Mouse (Mus musculus): Measurements from ENCODE around the gene Gm9376.

Gene Gm9376

GRCm38 (mm10) chr14:118266660-118267059 lies at the start of gene Gm9376:
Gene Gm9376, plus strand, starts transcription at chr14:118266960.
- DNase-seq (ENCODE audit: low spot score in 2 of 2): no peak

GRCm38 (mm10) chr14:118220885-118221284 lies 45.9 kb upstream of the Gm9376 start:
- no peak for DNase-seq (ENCODE audit: low spot score in 2 of 2)

- no peak for DNase-seq (ENCODE audit: low spot score in 2 of 2)
Observed at GRCm38 (mm10) chr14:118225061-118225743, 41.6 kb upstream of the Gm9376 start.

GRCm38 (mm10) chr14:118225911-118226310 lies 40.8 kb upstream of the Gm9376 start:
- DNase-seq (ENCODE audit: low spot score in 2 of 2): no peak

GRCm38 (mm10) chr14:118226471-118227155 lies 40.1 kb upstream of the Gm9376 start:
- DNase-seq (ENCODE audit: low spot score in 2 of 2): no peak

- no peak for DNase-seq (ENCODE audit: low spot score in 2 of 2)
Observed at GRCm38 (mm10) chr14:118232381-118232970, 34.3 kb upstream of the Gm9376 start.

- DNase-seq (ENCODE audit: low spot score in 2 of 2): no peak
Observed at GRCm38 (mm10) chr14:118233786-118234540, 32.8 kb upstream of the Gm9376 start.

- no peak for DNase-seq (ENCODE audit: low spot score in 2 of 2)
Observed at GRCm38 (mm10) chr14:118234541-118235210, 32.1 kb upstream of the Gm9376 start.

- peak; percentile 11 to 21 for DNase-seq (ENCODE audit: low spot score in 2 of 2)
Observed at GRCm38 (mm10) chr14:118235361-118235972, 31.3 kb upstream of the Gm9376 start.

- DNase-seq (ENCODE audit: low spot score in 2 of 2): peak; percentile 11 to 23
Observed at GRCm38 (mm10) chr14:118235973-118236885, 30.5 kb upstream of the Gm9376 start.

- DNase-seq (ENCODE audit: low spot score in 2 of 2): no peak
Observed at GRCm38 (mm10) chr14:118236886-118237289, 29.9 kb upstream of the Gm9376 start, which contains the start of gene Sox21. Gene Sox21, minus strand, starts transcription at chr14:118237030.

GRCm38 (mm10) chr14:118237786-118238185 lies 29.0 kb upstream of the Gm9376 start:
- DNase-seq (ENCODE audit: low spot score in 2 of 2): no peak

- DNase-seq (ENCODE audit: low spot score in 2 of 2): no peak
Observed at GRCm38 (mm10) chr14:118239351-118239750, 27.4 kb upstream of the Gm9376 start.

GRCm38 (mm10) chr14:118241416-118241815 lies 25.3 kb upstream of the Gm9376 start:
- no peak for DNase-seq (ENCODE audit: low spot score in 2 of 2)

GRCm38 (mm10) chr14:118253381-118253780 lies 13.4 kb upstream of the Gm9376 start:
- DNase-seq (ENCODE audit: low spot score in 2 of 2): no peak

GRCm38 (mm10) chr14:118268849-118269248 lies 2.1 kb downstream of the Gm9376 start:
- no peak for DNase-seq (ENCODE audit: low spot score in 2 of 2)

GRCm38 (mm10) chr14:118272594-118273555 lies 6.1 kb downstream of the Gm9376 start:
- DNase-seq (ENCODE audit: low spot score in 2 of 2): no peak

GRCm38 (mm10) chr14:118277704-118278498 lies 11.1 kb downstream of the Gm9376 start:
- no peak for DNase-seq (ENCODE audit: low spot score in 2 of 2)

Measured in spleen, postnatal 10 days (tissue).